Mouse (Mus musculus) erythroblast, embryonic 14.5 days (primary cell): ENCODE measurements at regions not wholly inside any gene's neighbourhood (a gene's known extent, or its start where the extent isn't known, plus 50 kb on each side); places are given as distances from the start of the nearest gene placed in this dataset.

Experiments used
- GATA1 ChIP-seq: IDR thresholded peaks from 2 replicates; pipeline ENCODE4 v1.6.1; 2012; ENCODE audit warnings: low read length, inconsistent platforms, mixed read lengths
- TAL1 ChIP-seq: IDR thresholded peaks from 3 replicates; pipeline ENCODE4 v1.6.1; 2012; ENCODE audit warnings: low read length, inconsistent platforms, mixed read lengths

DNA sequence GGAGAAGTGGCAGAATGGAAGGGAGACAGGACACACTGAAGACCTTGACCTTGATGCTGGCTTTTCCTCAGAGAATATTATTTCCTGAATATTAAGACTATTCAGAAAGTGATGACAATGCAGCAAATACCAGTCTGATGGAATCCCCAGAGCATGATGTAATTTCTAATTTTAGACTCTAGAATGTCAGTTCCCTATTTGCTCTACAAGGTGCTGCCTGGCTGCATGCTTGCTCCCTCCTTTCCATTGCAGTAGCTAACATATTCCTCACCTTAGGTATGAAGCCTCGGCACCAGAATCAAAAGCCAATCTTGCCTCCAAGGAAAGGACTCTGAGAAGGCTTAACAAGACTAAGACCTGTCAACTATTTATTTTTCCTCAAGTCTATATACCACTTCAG, 2254.5 kb upstream of the Lrrc6 start:
- TF ChIP-seq TAL1 (no peak), GATA1 (no peak)
